In the genomic region with DNA sequence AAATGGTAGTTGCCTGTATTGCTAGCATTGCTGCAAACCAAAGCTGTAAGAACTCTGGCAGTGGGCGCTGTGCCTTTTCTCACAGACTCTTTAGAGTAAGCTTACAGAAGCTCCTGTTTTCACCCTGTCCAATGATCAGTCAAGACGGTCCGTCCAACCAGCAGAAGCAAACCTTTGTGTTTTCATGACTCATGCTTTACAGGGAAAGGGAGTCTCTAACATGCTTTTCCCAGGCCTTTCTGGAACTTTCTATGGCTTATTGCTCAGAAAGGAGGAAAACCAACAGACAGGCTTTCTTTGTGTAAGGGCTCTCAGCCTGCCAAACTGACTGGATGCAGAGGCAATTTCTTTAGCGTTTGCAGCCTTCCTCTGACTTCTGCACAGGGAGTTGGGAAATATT, we compare ENCODE assay signal across 13 mouse cellular contexts.
DNase-seq lines count a peak whose midpoint lies in the region; ATAC-seq and TF ChIP-seq lines count a peak whose summit lies in the region.
"Had no signal": no experiment of that assay in that cellular context is flagged by ENCODE, and none has a peak within 500 bp of the region (broad histone marks: within the 10 kb centered on the region; RNA-seq: fewer than 3 reads in every experiment).

No protein-coding gene starts in this region.

- no peak overlapping the region for H3K9ac ChIP-seq in hindbrain, embryonic 15.5 days
- no peak overlapping the region for H3K9ac ChIP-seq in midbrain, postnatal 0 days (replicated peaks; ENCODE audit: low read length, poor library complexity, severe bottlenecking)
- no peak overlapping the region for H3K9ac ChIP-seq in midbrain, embryonic 11.5 days (ENCODE audit: low read length)
- H3K9ac ChIP-seq in limb, embryonic 14.5 days (ENCODE audit: low read depth, low read length, severe bottlenecking): no peak overlapping the region
- H3K9ac ChIP-seq in forebrain, embryonic 14.5 days (ENCODE audit: low read length): no peak overlapping the region
- H3K9ac ChIP-seq: heart, embryonic 15.5 days had no signal

- no peaks in the 10 kb centered on the region for H3K36me3 ChIP-seq in hindbrain, embryonic 15.5 days
- H3K36me3 ChIP-seq in hindbrain, embryonic 10.5 days: no peaks in the 10 kb centered on the region
- H3K36me3 ChIP-seq in midbrain, postnatal 0 days (ENCODE audit: insufficient read depth, low read length): no peaks in the 10 kb centered on the region
- H3K36me3 ChIP-seq in midbrain, embryonic 11.5 days (ENCODE audit: control insufficient read depth, insufficient read depth, low read length): no peaks in the 10 kb centered on the region
- no peaks in the 10 kb centered on the region for H3K36me3 ChIP-seq in limb, embryonic 14.5 days (ENCODE audit: control insufficient read depth, insufficient read depth, low read length)
- H3K36me3 ChIP-seq in forebrain, embryonic 14.5 days (ENCODE audit: control insufficient read depth, insufficient read depth, low read length): no peaks in the 10 kb centered on the region
- H3K36me3 ChIP-seq: heart, embryonic 15.5 days had no signal

- 0 out of 2 replicates have a peak, but pooled peaks cover 5% of the 10 kb centered on the region for H3K4me1 ChIP-seq in hindbrain, embryonic 15.5 days (replicated peaks)
- no peaks in the 10 kb centered on the region for H3K4me1 ChIP-seq in hindbrain, embryonic 10.5 days (replicated peaks)
- no peaks in the 10 kb centered on the region for H3K4me1 ChIP-seq in midbrain, postnatal 0 days (ENCODE audit: insufficient read depth, low read length)
- H3K4me1 ChIP-seq in midbrain, embryonic 11.5 days (ENCODE audit: control insufficient read depth, insufficient read depth, low read length): no peaks in the 10 kb centered on the region
- peaks cover 14% of the 10 kb centered on the region for H3K4me1 ChIP-seq in limb, embryonic 14.5 days (ENCODE audit: control insufficient read depth, insufficient read depth, low read length)
- peaks cover 7% of the 10 kb centered on the region; the same call in 1 of the 2 replicates for H3K4me1 ChIP-seq in forebrain, embryonic 14.5 days (ENCODE audit: control insufficient read depth, insufficient read depth, low read length)
- H3K4me1 ChIP-seq: heart, embryonic 15.5 days had no signal

- H3K4me2 ChIP-seq in hindbrain, embryonic 15.5 days: no peak overlapping the region
- no peak overlapping the region for H3K4me2 ChIP-seq in midbrain, postnatal 0 days (ENCODE audit: low read depth, low read length, poor library complexity, severe bottlenecking)
- no peak overlapping the region for H3K4me2 ChIP-seq in midbrain, embryonic 11.5 days
- H3K4me2 ChIP-seq in limb, embryonic 14.5 days (replicated peaks; ENCODE audit: low read depth, low read length, severe bottlenecking): no peak overlapping the region
- no peak overlapping the region for H3K4me2 ChIP-seq in forebrain, embryonic 14.5 days (ENCODE audit: low read length)
- H3K4me2 ChIP-seq: heart, embryonic 15.5 days had no signal

- peak; percentile 63; the same call in 1 of the 2 replicates for ATAC-seq in hindbrain, embryonic 15.5 days (ENCODE audit: low FRiP score, low read depth)
- ATAC-seq in midbrain, postnatal 0 days (ENCODE audit: low FRiP score): peak; percentile 45; the same call in 1 of the 2 replicates
- ATAC-seq in midbrain, embryonic 11.5 days (ENCODE audit: low FRiP score): no peak
- peak; percentile 58 for ATAC-seq in limb, embryonic 14.5 days (ENCODE audit: low FRiP score, low read depth)
- no peak for ATAC-seq in forebrain, embryonic 14.5 days

- DNase-seq in hindbrain, embryonic 10.5 days (ENCODE audit: low spot score): no peak
- peak; percentile 68 for DNase-seq in midbrain, postnatal 0 days (ENCODE audit: low spot score)
- DNase-seq in midbrain, embryonic 11.5 days (ENCODE audit: low spot score, missing footprints): no peak
- peak; percentile 30 for DNase-seq in fat pad, adult 2 months (ENCODE audit: extremely low read depth, low read depth, low spot score)
- peak; percentile 65 for DNase-seq in limb, embryonic 14.5 days (ENCODE audit: low spot score)
- no peak for DNase-seq in cerebellum, adult 8-10 months
- DNase-seq in forebrain, embryonic 14.5 days (ENCODE audit: low spot score): no peak
- DNase-seq: cerebellum, postnatal 36 days; kidney, adult 8-10 months; thymus, adult 18-20 months had no signal

- no peak overlapping the region for H3K27ac ChIP-seq in hindbrain, embryonic 15.5 days (replicated peaks)
- no peak overlapping the region for H3K27ac ChIP-seq in hindbrain, embryonic 10.5 days
- H3K27ac ChIP-seq in midbrain, postnatal 0 days (ENCODE audit: low read depth, low read length): no peak overlapping the region
- H3K27ac ChIP-seq in midbrain, embryonic 11.5 days (ENCODE audit: low read depth, low read length): no peak overlapping the region
- peak overlapping the region; percentile 58 for H3K27ac ChIP-seq in limb, embryonic 14.5 days (replicated peaks; ENCODE audit: low read depth, low read length)
- H3K27ac ChIP-seq in forebrain, embryonic 14.5 days (ENCODE audit: low read depth, low read length): no peak overlapping the region
- H3K27ac ChIP-seq: heart, embryonic 15.5 days had no signal

- 66% methylated on average over 4 of the region's 4 CpGs for WGBS in hindbrain, embryonic 15.5 days
- WGBS in hindbrain, embryonic 10.5 days: 78% methylated on average over 4 of the region's 4 CpGs
- 65% methylated on average over 4 of the region's 4 CpGs for WGBS in midbrain, postnatal 0 days
- 82% methylated on average over 4 of the region's 4 CpGs for WGBS in midbrain, embryonic 11.5 days
- 54% methylated on average over 4 of the region's 4 CpGs for WGBS in limb, embryonic 14.5 days
- WGBS in forebrain, embryonic 14.5 days: 72% methylated on average over 4 of the region's 4 CpGs

- no peak overlapping the region for H3K4me3 ChIP-seq in hindbrain, embryonic 15.5 days
- H3K4me3 ChIP-seq in hindbrain, embryonic 10.5 days: no peak overlapping the region
- H3K4me3 ChIP-seq in midbrain, postnatal 0 days (ENCODE audit: low read depth, low read length): no peak overlapping the region
- H3K4me3 ChIP-seq in midbrain, embryonic 11.5 days (ENCODE audit: low read depth, low read length): no peak overlapping the region
- no peak overlapping the region for H3K4me3 ChIP-seq in limb, embryonic 14.5 days (replicated peaks; ENCODE audit: low read length)
- H3K4me3 ChIP-seq in forebrain, embryonic 14.5 days (ENCODE audit: low read depth, low read length): no peak overlapping the region
- H3K4me3 ChIP-seq: heart, embryonic 15.5 days had no signal

- H3K9me3 ChIP-seq in hindbrain, embryonic 15.5 days: no peaks in the 10 kb centered on the region
- no peaks in the 10 kb centered on the region for H3K9me3 ChIP-seq in hindbrain, embryonic 10.5 days
- no peaks in the 10 kb centered on the region for H3K9me3 ChIP-seq in midbrain, postnatal 0 days (ENCODE audit: low read length)
- H3K9me3 ChIP-seq in midbrain, embryonic 11.5 days (ENCODE audit: control insufficient read depth, low read length): no peaks in the 10 kb centered on the region
- no peaks in the 10 kb centered on the region for H3K9me3 ChIP-seq in limb, embryonic 14.5 days (ENCODE audit: control insufficient read depth, low read length)
- no peaks in the 10 kb centered on the region for H3K9me3 ChIP-seq in forebrain, embryonic 14.5 days (replicated peaks; ENCODE audit: control insufficient read depth, low read length)
- H3K9me3 ChIP-seq: heart, embryonic 15.5 days had no signal

- no peak for TF ChIP-seq CTCF in midbrain, postnatal 0 days (IDR thresholded peaks at IDR 0.05)

- no peak for TF ChIP-seq POLR2A in limb, embryonic 14.5 days (IDR thresholded peaks at IDR 0.05; ENCODE audit: borderline replicate concordance, extremely low read depth, insufficient read depth, insufficient read length)

- H3K27me3 ChIP-seq in hindbrain, embryonic 15.5 days: no peaks in the 10 kb centered on the region
- no peaks in the 10 kb centered on the region for H3K27me3 ChIP-seq in hindbrain, embryonic 10.5 days (ENCODE audit: insufficient read depth, poor library complexity, severe bottlenecking)
- no peaks in the 10 kb centered on the region for H3K27me3 ChIP-seq in midbrain, postnatal 0 days (ENCODE audit: insufficient read depth, low read length)
- H3K27me3 ChIP-seq in midbrain, embryonic 11.5 days (ENCODE audit: control insufficient read depth, insufficient read depth, low read length): no peaks in the 10 kb centered on the region
- no peaks in the 10 kb centered on the region for H3K27me3 ChIP-seq in limb, embryonic 14.5 days (ENCODE audit: control insufficient read depth, insufficient read depth, low read length)
- no peaks in the 10 kb centered on the region for H3K27me3 ChIP-seq in forebrain, embryonic 14.5 days (replicated peaks; ENCODE audit: control insufficient read depth, insufficient read depth, low read length)
- H3K27me3 ChIP-seq: CH12.LX; heart, embryonic 15.5 days had no signal

Comparison
In these comparisons a context has a peak if more than half of its experiments do, and no peak if none do; other contexts are left out.
1. ATAC-seq: peak in hindbrain, embryonic 15.5 days (single experiment), midbrain, postnatal 0 days (single experiment) and limb, embryonic 14.5 days (single experiment); none in midbrain, embryonic 11.5 days (single experiment) and forebrain, embryonic 14.5 days (single experiment).
2. DNase-seq: peak in midbrain, postnatal 0 days (single experiment), fat pad, adult 2 months (single experiment) and limb, embryonic 14.5 days (single experiment); none in hindbrain, embryonic 10.5 days (single experiment), midbrain, embryonic 11.5 days (single experiment), cerebellum, adult 8-10 months (single experiment) and forebrain, embryonic 14.5 days (single experiment).